Mouse (Mus musculus) lung, postnatal 0 days (tissue): ENCODE results near the gene Man2a1.

Source experiments
- CTCF ChIP-seq: IDR thresholded peaks from 2 replicates; pipeline ENCODE4 v1.5.1; 2016; ENCODE audit warnings: antibody characterized with exemption, mild to moderate bottlenecking
- EP300 ChIP-seq: IDR thresholded peaks from 2 replicates; pipeline ENCODE4 v1.6.1; 2016; ENCODE audit warnings: antibody characterized with exemption, mild to moderate bottlenecking, control low read depth

GRCm38 (mm10) chr17:64603534-64603933 is 3.0 kb downstream of the Man2a1 start:
- TF ChIP-seq EP300 (no peak), CTCF (no peak)
